12 mouse cellular contexts compared by ENCODE assay signal in genomic region chr10:77210666-77211065, GRCm38 (mm10). TPM values are rescaled to one million over a fixed set of nuclear protein-coding genes. Genes with fewer than 3 reads are reported as not detected.
A peak's percentile ranks its signal among the peaks of the same experiment; 100 is the strongest.
DNase-seq lines count a peak whose midpoint lies in the region; ATAC-seq lines count a peak whose summit lies in the region.
"Had no signal": no experiment of that assay in that cellular context is flagged by ENCODE, and none has a peak within 500 bp of the region (broad histone marks: within the 10 kb centered on the region; RNA-seq: fewer than 3 reads in every experiment).

No protein-coding gene starts in this region.

- H3K9me3 ChIP-seq in heart, embryonic 12.5 days (replicated peaks) = no peaks in the 10 kb centered on the region
- H3K9me3 ChIP-seq in lung, embryonic 16.5 days (ENCODE audit: control insufficient read depth, low read length) = no peaks in the 10 kb centered on the region
- H3K9me3 ChIP-seq in intestine, embryonic 16.5 days (ENCODE audit: control insufficient read depth, low read length) = no peaks in the 10 kb centered on the region
- H3K9me3 ChIP-seq in stomach, embryonic 14.5 days (ENCODE audit: control insufficient read depth, low read depth, low read length) = no peaks in the 10 kb centered on the region
- H3K9me3 ChIP-seq: hindbrain, embryonic 13.5 days had no signal

- DNase-seq in heart, postnatal 4 days = no peak
- no peak for DNase-seq in lung, adult 18-20 months
- DNase-seq in layer of hippocampus, postnatal 36 days = no peak
- no peak for DNase-seq in thymus, postnatal 14 days
- DNase-seq: forebrain, postnatal 0 days; layer of hippocampus, adult 9-11 months; retina, postnatal 1 day had no signal

- H3K36me3 ChIP-seq in heart, embryonic 12.5 days = no peaks in the 10 kb centered on the region
- no peaks in the 10 kb centered on the region for H3K36me3 ChIP-seq in lung, embryonic 16.5 days (ENCODE audit: control insufficient read depth, insufficient read depth, low read length)
- H3K36me3 ChIP-seq in intestine, embryonic 16.5 days (ENCODE audit: control insufficient read depth, insufficient read depth, low read length) = no peaks in the 10 kb centered on the region
- H3K36me3 ChIP-seq in stomach, embryonic 14.5 days (ENCODE audit: control insufficient read depth, insufficient read depth, low read length) = no peaks in the 10 kb centered on the region
- H3K36me3 ChIP-seq: hindbrain, embryonic 13.5 days had no signal

- no peak overlapping the region for H3K9ac ChIP-seq in heart, embryonic 12.5 days
- no peak overlapping the region for H3K9ac ChIP-seq in lung, embryonic 16.5 days (ENCODE audit: low read length)
- H3K9ac ChIP-seq in intestine, embryonic 16.5 days (ENCODE audit: low read depth, low read length) = no peak overlapping the region
- H3K9ac ChIP-seq in stomach, embryonic 14.5 days (replicated peaks; ENCODE audit: low read depth, low read length) = no peak overlapping the region
- H3K9ac ChIP-seq: forebrain, postnatal 0 days; hindbrain, embryonic 13.5 days had no signal

- H3K4me1 ChIP-seq in heart, embryonic 12.5 days (replicated peaks) = peaks cover 73% of the 10 kb centered on the region
- H3K4me1 ChIP-seq in lung, embryonic 16.5 days (replicated peaks; ENCODE audit: control insufficient read depth, insufficient read depth, low read length) = peaks cover 48% of the 10 kb centered on the region
- H3K4me1 ChIP-seq in intestine, embryonic 16.5 days (ENCODE audit: control insufficient read depth, insufficient read depth, low read length) = peaks cover 59% of the 10 kb centered on the region
- H3K4me1 ChIP-seq in stomach, embryonic 14.5 days (ENCODE audit: control insufficient read depth, insufficient read depth, low read length) = peaks cover 29% of the 10 kb centered on the region; the same call in 1 of the 2 replicates

- no peak for ATAC-seq in heart, embryonic 12.5 days (ENCODE audit: insufficient number of reproducible peaks, low FRiP score)
- ATAC-seq in lung, embryonic 16.5 days (ENCODE audit: low read depth) = no peak
- peak; percentile 0; the same call in 1 of the 2 replicates for ATAC-seq in intestine, embryonic 16.5 days
- no peak for ATAC-seq in stomach, embryonic 14.5 days (ENCODE audit: insufficient number of reproducible peaks, insufficient read depth, low FRiP score, low read depth)
- ATAC-seq: forebrain, postnatal 0 days had no signal

- no peak overlapping the region for H3K4me3 ChIP-seq in heart, embryonic 12.5 days
- no peak overlapping the region for H3K4me3 ChIP-seq in lung, embryonic 16.5 days (ENCODE audit: low read length)
- no peak overlapping the region for H3K4me3 ChIP-seq in intestine, embryonic 16.5 days (ENCODE audit: low read length)
- H3K4me3 ChIP-seq in stomach, embryonic 14.5 days (ENCODE audit: low read depth, low read length) = no peak overlapping the region
- H3K4me3 ChIP-seq: hindbrain, embryonic 13.5 days had no signal

- peak overlapping the region; percentile 63; the same call in 1 of the 2 replicates for H3K27ac ChIP-seq in heart, embryonic 12.5 days (ENCODE audit: poor library complexity, severe bottlenecking)
- H3K27ac ChIP-seq in lung, embryonic 16.5 days (ENCODE audit: low read length) = peak overlapping the region; percentile 80
- peak overlapping the region; percentile 75 for H3K27ac ChIP-seq in intestine, embryonic 16.5 days (ENCODE audit: low read length)
- peak overlapping the region; percentile 1; the same call in 1 of the 2 replicates for H3K27ac ChIP-seq in stomach, embryonic 14.5 days (ENCODE audit: low read length)

- 87% methylated on average over 3 of the region's 3 CpGs for WGBS in heart, embryonic 12.5 days
- 87% methylated on average over 3 of the region's 3 CpGs for WGBS in lung, embryonic 16.5 days
- 94% methylated on average over 3 of the region's 3 CpGs for WGBS in intestine, embryonic 16.5 days
- WGBS in stomach, embryonic 14.5 days = 93% methylated on average over 3 of the region's 3 CpGs

- H3K4me2 ChIP-seq in heart, embryonic 12.5 days = no peak overlapping the region
- no peak overlapping the region for H3K4me2 ChIP-seq in lung, embryonic 16.5 days (ENCODE audit: low read depth, low read length)
- no peak overlapping the region for H3K4me2 ChIP-seq in intestine, embryonic 16.5 days (ENCODE audit: low read depth, low read length)
- H3K4me2 ChIP-seq in stomach, embryonic 14.5 days (replicated peaks; ENCODE audit: low read depth, low read length) = no peak overlapping the region
- H3K4me2 ChIP-seq: hindbrain, embryonic 13.5 days had no signal

- H3K27me3 ChIP-seq in heart, embryonic 12.5 days (replicated peaks) = no peaks in the 10 kb centered on the region
- no peaks in the 10 kb centered on the region for H3K27me3 ChIP-seq in lung, embryonic 16.5 days (ENCODE audit: control insufficient read depth, insufficient read depth, low read depth, low read length)
- H3K27me3 ChIP-seq in intestine, embryonic 16.5 days (replicated peaks; ENCODE audit: control insufficient read depth, insufficient read depth, low read length) = no peaks in the 10 kb centered on the region
- no peaks in the 10 kb centered on the region for H3K27me3 ChIP-seq in stomach, embryonic 14.5 days (ENCODE audit: control insufficient read depth, insufficient read depth, low read length)
- H3K27me3 ChIP-seq: hindbrain, embryonic 13.5 days had no signal

RNA-seq across cellular contexts. Expression of gene Col18a1, which starts 44.3 kb away (rescaled TPM):
- polyA plus RNA-seq in heart, embryonic 12.5 days (2016; fragmentation: Nextera tagmentation; extraction: Ambion mirVana) = 271 and 284 TPM in 2 replicates
- 10 to 100 TPM; 70.4 to 74.9 TPM for total RNA-seq in heart, postnatal 4 days (2021)
- polyA plus RNA-seq in lung, embryonic 16.5 days (2015; fragmentation: Nextera tagmentation; extraction: Ambion mirVana) = 298 and 315 TPM in 2 replicates
- polyA plus RNA-seq in intestine, embryonic 16.5 days (2015; fragmentation: Nextera tagmentation; extraction: Ambion mirVana) = 48.6 and 54.3 TPM in 2 replicates
- polyA plus RNA-seq in stomach, embryonic 14.5 days (2014; fragmentation: Nextera tagmentation; extraction: Ambion mirVana) = 49.8 and 56.3 TPM in 2 replicates
- 1 to 10 TPM; 3.1 to 4.4 TPM for total RNA-seq in layer of hippocampus, postnatal 36 days (2021)

RNA-seq across cellular contexts. Expression of gene Pofut2, which starts 48.4 kb away (rescaled TPM):
- 131 and 135 TPM in 2 replicates for polyA plus RNA-seq in heart, embryonic 12.5 days (2016; fragmentation: Nextera tagmentation; extraction: Ambion mirVana)
- total RNA-seq in heart, postnatal 4 days (2021) = 10 to 100 TPM; 69.1 to 71.0 TPM
- 126 and 132 TPM in 2 replicates for polyA plus RNA-seq in lung, embryonic 16.5 days (2015; fragmentation: Nextera tagmentation; extraction: Ambion mirVana)
- polyA plus RNA-seq in intestine, embryonic 16.5 days (2015; fragmentation: Nextera tagmentation; extraction: Ambion mirVana) = 101 and 108 TPM in 2 replicates
- polyA plus RNA-seq in stomach, embryonic 14.5 days (2014; fragmentation: Nextera tagmentation; extraction: Ambion mirVana) = 119 and 129 TPM in 2 replicates
- 10 to 100 TPM; 31.7 to 32.6 TPM for total RNA-seq in layer of hippocampus, postnatal 36 days (2021)

Comparison
In these comparisons a context has a peak if more than half of its experiments do, and no peak if none do; other contexts are left out.
1. H3K27ac ChIP-seq: peak in every context shown above with its lines; median percentile 80 in lung, embryonic 16.5 days; 75 in intestine, embryonic 16.5 days; 63 in heart, embryonic 12.5 days; 1 in stomach, embryonic 14.5 days.